Mouse (Mus musculus): ENCODE measurements around the gene Phxr2. TPM values are rescaled to one million over a fixed set of nuclear protein-coding genes. Genes with fewer than 3 reads are reported as not detected.

The Phxr2 gene
- polyA plus RNA-seq, 1 experiment from 2014 or later = not detected

DNA sequence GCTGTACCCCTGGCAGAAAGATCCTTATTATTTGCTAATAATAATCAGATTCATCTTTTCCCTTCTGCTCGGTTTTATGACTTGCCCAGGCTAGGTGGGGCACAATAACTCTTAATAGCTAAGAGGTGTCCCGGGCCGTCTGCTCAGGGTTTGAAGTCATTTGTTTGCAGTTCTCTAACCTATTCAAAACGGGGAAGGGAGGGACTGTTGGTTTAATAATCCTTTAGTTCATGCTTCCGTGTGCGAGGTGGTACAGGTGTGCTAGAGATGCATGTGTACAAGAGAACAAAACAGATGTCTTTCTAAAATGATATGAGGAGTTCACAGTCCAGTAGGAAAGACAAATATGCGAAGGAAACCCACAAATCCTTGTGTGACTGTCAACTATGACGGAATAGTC lies 11.8 kb downstream of the Phxr2 start:
- 60% methylated on average over 8 of the region's 8 CpGs for WGBS
- peak; percentile 34; the same call in 1 of the 2 replicates for ATAC-seq (replicated peaks; ENCODE audit: low FRiP score, low TSS enrichment, low read depth)
- peaks cover 58% of the 10 kb centered on the region for H3K4me1 ChIP-seq (replicated peaks; ENCODE audit: control insufficient read depth, insufficient read depth, low read length)
- H3K27ac ChIP-seq (ENCODE audit: low read depth) = peak overlapping the region; percentile 68; the same call in 1 of the 2 replicates
- no peaks in the 10 kb centered on the region for H3K27me3 ChIP-seq (replicated peaks; ENCODE audit: control insufficient read depth, insufficient read depth, low read length)
- peaks cover 7% of the 10 kb centered on the region; the same call in 1 of the 2 replicates for H3K9me3 ChIP-seq (ENCODE audit: control insufficient read depth, low read length)
- no peak overlapping the region for H3K4me3 ChIP-seq (ENCODE audit: low read depth, low read length)
- no peak overlapping the region for H3K9ac ChIP-seq (ENCODE audit: low read length)
- H3K4me2 ChIP-seq (ENCODE audit: low read length) = no peak overlapping the region
- H3K36me3 ChIP-seq (ENCODE audit: control insufficient read depth, insufficient read depth, low read length) = peaks cover 14% of the 10 kb centered on the region; the same call in 1 of the 2 replicates
- no peak for DNase-seq (ENCODE audit: low spot score)

DNA sequence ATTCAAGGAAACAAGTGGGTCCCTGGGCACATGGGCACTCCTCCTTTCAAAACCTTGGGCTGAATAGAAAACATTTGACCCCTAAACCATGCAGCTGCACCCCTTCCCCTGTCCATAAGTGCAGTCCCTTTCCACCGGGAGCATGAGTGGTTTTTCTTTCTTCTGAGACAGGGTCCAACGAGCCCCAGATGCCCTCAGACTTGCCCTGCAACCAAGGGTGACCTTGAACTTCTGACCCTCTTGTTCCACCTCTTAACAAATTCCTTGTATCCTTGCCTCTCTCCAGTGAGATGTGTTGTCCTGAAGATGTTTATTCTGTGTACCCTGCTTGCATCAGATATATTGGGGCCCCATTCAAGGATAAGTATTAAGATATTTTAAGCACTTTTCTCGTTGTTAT lies 12.6 kb downstream of the Phxr2 start:
- no peak overlapping the region for H3K9ac ChIP-seq (ENCODE audit: low read length)
- DNase-seq (ENCODE audit: low spot score) = no peak

DNA sequence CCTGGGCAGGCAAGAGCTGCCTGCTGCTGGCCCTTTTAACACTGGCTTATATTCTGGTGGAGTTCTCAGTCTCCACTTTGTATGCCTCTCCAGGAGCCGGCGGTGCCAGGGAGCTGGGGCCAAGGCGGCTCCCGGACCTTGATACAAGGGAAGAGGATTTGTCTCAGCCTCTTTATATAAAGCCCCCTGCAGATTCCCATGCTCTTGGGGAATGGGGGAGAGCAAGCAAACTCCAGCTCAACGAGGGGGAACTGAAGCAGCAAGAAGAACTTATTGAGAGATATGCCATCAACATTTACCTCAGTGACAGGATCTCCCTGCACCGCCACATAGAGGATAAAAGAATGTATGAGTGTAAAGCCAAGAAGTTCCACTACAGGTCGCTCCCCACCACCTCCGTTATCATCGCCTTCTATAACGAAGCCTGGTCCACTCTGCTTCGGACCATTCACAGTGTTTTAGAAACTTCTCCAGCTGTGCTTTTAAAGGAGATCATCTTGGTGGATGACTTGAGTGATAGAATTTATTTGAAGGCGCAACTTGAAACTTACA lies 17.6 kb downstream of the Phxr2 start:
- Histone ChIP-seq H3K9me3 (ENCODE audit: control insufficient read depth, low read length) (peaks cover 11% of the 10 kb centered on the region; the same call in 1 of the 2 replicates), H3K4me1 (replicated peaks; ENCODE audit: control insufficient read depth, insufficient read depth, low read length) (peaks cover 24% of the 10 kb centered on the region), H3K27me3 (replicated peaks; ENCODE audit: control insufficient read depth, insufficient read depth, low read length) (no peaks in the 10 kb centered on the region), H3K9ac (ENCODE audit: low read length) (peak overlapping the region; percentile 87), H3K36me3 (ENCODE audit: control insufficient read depth, insufficient read depth, low read length) (peaks cover 16% of the 10 kb centered on the region; the same call in 1 of the 2 replicates), H3K4me3 (ENCODE audit: low read depth, low read length) (peak overlapping the region; percentile 83), H3K4me2 (ENCODE audit: low read length) (peak overlapping the region; percentile 77), H3K27ac (ENCODE audit: low read depth) (0 out of 2 replicates have a peak overlapping the region, but pooled peaks have one; percentile 8)
- ATAC-seq (replicated peaks; ENCODE audit: low FRiP score, low TSS enrichment, low read depth) = no peak; the same call in 1 of the 2 replicates
- peak; percentile 79 for DNase-seq (ENCODE audit: low spot score)
- WGBS = 35% methylated on average over 12 of the region's 12 CpGs

More for the DNA sequence above, 12.6 kb downstream of the Phxr2 start:
- peaks cover 16% of the 10 kb centered on the region; the same call in 1 of the 2 replicates for H3K36me3 ChIP-seq (ENCODE audit: control insufficient read depth, insufficient read depth, low read length)
- 28% methylated on average over 3 of the region's 3 CpGs for WGBS
- H3K4me3 ChIP-seq (ENCODE audit: low read depth, low read length) = no peak overlapping the region
- ATAC-seq (replicated peaks; ENCODE audit: low FRiP score, low TSS enrichment, low read depth) = no peak
- no peaks in the 10 kb centered on the region for H3K27me3 ChIP-seq (replicated peaks; ENCODE audit: control insufficient read depth, insufficient read depth, low read length)
- no peak overlapping the region for H3K27ac ChIP-seq (ENCODE audit: low read depth)
- H3K4me1 ChIP-seq (replicated peaks; ENCODE audit: control insufficient read depth, insufficient read depth, low read length) = peaks cover 55% of the 10 kb centered on the region
- H3K4me2 ChIP-seq (ENCODE audit: low read length) = no peak overlapping the region
- peaks cover 11% of the 10 kb centered on the region; the same call in 1 of the 2 replicates for H3K9me3 ChIP-seq (ENCODE audit: control insufficient read depth, low read length)

DNA sequence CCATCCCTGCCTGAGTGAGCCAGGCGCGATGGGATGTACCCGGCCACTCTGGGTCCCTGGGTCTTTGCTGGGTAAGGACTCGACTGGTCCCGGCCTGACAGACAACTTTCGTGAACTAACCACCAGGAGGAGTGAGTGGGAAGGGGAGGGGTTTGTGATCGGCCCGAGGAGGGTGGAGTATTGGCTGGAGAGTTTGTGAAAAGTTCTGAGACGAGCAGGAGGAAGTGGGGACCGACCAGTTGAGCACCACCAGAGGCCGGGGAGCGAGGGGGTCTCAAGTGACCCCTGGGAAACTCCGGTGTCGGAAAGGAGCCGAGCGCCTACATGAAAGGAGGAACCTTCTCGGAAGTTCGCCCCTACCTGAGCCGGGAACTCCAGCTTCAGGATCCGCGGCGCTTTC lies 18.2 kb downstream of the Phxr2 start, which contains the start of gene Galnt4:
Gene Galnt4 (plus strand): TSS at position 196 of the 400 bp plus-strand sequence.
- Histone ChIP-seq H3K9me3 (ENCODE audit: control insufficient read depth, low read length) (peaks cover 11% of the 10 kb centered on the region; the same call in 1 of the 2 replicates), H3K4me2 (ENCODE audit: low read length) (peak within 1 kb of the TSS; percentile 77), H3K4me3 (ENCODE audit: low read depth, low read length) (peak within 1 kb of the TSS; percentile 83), H3K27me3 (replicated peaks; ENCODE audit: control insufficient read depth, insufficient read depth, low read length) (no peaks in the 10 kb centered on the region), H3K36me3 (ENCODE audit: control insufficient read depth, insufficient read depth, low read length) (peaks cover 16% of the 10 kb centered on the region; the same call in 1 of the 2 replicates), H3K9ac (ENCODE audit: low read length) (peak within 1 kb of the TSS; percentile 87), H3K4me1 (replicated peaks; ENCODE audit: control insufficient read depth, insufficient read depth, low read length) (peaks cover 24% of the 10 kb centered on the region), H3K27ac (ENCODE audit: low read depth) (peak within 1 kb of the TSS; percentile 83)
- peak; percentile 89 for ATAC-seq (replicated peaks; ENCODE audit: low FRiP score, low TSS enrichment, low read depth)
- WGBS = 1% methylated on average over 22 of the region's 22 CpGs
- DNase-seq (ENCODE audit: low spot score) = peak; percentile 87

DNA sequence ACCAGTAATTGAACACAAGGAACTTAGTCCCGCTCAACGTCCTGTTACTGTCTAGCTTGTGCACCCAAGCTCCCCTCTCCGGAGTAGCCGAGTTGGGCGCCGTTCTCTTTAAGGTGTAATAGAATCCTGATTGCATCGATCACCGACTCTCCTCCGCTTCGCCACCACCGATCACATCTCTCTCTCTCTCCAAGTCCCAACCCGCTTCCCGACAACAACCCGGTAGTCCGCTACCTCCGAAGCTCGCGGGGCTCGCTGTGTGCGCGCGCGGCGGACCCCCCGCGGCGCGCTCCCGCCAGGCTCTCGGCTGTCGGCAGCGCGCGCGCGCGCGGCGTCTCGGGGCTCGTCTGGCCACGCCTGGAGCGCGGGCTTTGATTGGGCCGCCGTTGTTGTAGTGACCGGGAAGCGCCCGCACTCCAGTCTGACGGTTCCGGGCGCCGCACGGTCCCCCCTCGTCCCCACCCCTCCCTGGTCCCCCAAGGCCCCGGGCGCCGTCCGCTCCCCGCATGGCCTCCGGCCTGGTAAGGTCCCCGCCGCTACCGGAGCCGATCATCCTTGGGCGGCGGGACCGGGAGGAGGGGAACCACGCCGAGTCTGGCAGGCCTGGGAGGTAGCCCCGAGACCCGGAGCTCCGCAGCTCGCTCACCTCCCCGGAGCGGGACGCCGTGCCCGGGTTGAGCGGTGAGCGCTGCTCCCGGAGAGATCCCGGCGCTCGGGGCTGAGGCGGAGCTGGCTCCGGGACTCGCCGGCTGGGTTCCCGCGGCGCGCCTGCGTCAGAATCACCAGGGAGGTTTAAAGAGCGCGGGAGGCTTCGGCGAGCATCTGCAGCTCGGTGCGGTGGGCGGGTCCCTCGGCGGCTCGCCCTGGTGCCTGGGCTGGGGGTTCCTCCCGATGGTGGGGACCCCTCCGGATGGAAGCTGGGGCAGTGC lies 19.2 kb downstream of the Phxr2 start, which contains the start of gene Poc1b:
Gene Poc1b (plus strand): TSS at position 334 of the 929 bp plus-strand sequence.
- WGBS = under 1% methylated on average over 105 of the region's 106 CpGs
- peak; percentile 92 for ATAC-seq (replicated peaks; ENCODE audit: low FRiP score, low TSS enrichment, low read depth)
- Histone ChIP-seq H3K4me3 (ENCODE audit: low read depth, low read length) (peak within 1 kb of the TSS; percentile 83), H3K9ac (ENCODE audit: low read length) (peak within 1 kb of the TSS; percentile 87), H3K4me1 (replicated peaks; ENCODE audit: control insufficient read depth, insufficient read depth, low read length) (peaks cover 16% of the 10 kb centered on the region), H3K27me3 (replicated peaks; ENCODE audit: control insufficient read depth, insufficient read depth, low read length) (no peaks in the 10 kb centered on the region), H3K9me3 (ENCODE audit: control insufficient read depth, low read length) (peaks cover 11% of the 10 kb centered on the region; the same call in 1 of the 2 replicates), H3K36me3 (ENCODE audit: control insufficient read depth, insufficient read depth, low read length) (peaks cover 16% of the 10 kb centered on the region; the same call in 1 of the 2 replicates), H3K4me2 (ENCODE audit: low read length) (peak within 1 kb of the TSS; percentile 77), H3K27ac (ENCODE audit: low read depth) (peak within 1 kb of the TSS; percentile 83)
- DNase-seq (ENCODE audit: low spot score) = peak; percentile 94

DNA sequence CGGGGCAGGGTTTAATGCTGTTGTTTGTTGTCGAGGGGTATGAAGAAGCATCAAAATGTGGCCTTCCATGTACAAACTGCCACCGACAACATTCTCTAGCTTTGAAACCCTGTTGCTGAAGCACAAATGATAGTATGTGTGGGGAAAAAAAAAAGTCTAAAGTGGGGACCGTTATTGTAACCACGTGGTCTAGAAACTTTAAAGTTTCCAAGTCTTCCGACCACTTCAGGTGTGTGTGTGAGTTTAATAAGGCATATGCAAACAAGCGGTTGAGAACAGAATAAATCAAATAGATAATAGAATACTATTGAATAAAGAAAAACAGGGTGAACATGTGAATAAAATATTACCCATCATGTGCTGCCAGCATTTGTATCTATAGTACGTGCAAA lies 19.8 kb downstream of the Phxr2 start:
- 34% methylated on average over 8 of the region's 8 CpGs for WGBS
- ATAC-seq (replicated peaks; ENCODE audit: low FRiP score, low TSS enrichment, low read depth) (no peak), DNase-seq (ENCODE audit: low spot score) (no peak)
- Histone ChIP-seq H3K27me3 (replicated peaks; ENCODE audit: control insufficient read depth, insufficient read depth, low read length) (no peaks in the 10 kb centered on the region), H3K9ac (ENCODE audit: low read length) (peak overlapping the region; percentile 87), H3K4me2 (ENCODE audit: low read length) (peak overlapping the region; percentile 77), H3K36me3 (ENCODE audit: control insufficient read depth, insufficient read depth, low read length) (peaks cover 16% of the 10 kb centered on the region; the same call in 1 of the 2 replicates), H3K4me3 (ENCODE audit: low read depth, low read length) (peak overlapping the region; percentile 83), H3K27ac (ENCODE audit: low read depth) (no peak overlapping the region), H3K9me3 (ENCODE audit: control insufficient read depth, low read length) (peaks cover 11% of the 10 kb centered on the region; the same call in 1 of the 2 replicates), H3K4me1 (replicated peaks; ENCODE audit: control insufficient read depth, insufficient read depth, low read length) (peaks cover 12% of the 10 kb centered on the region; the same call in 1 of the 2 replicates)

DNA sequence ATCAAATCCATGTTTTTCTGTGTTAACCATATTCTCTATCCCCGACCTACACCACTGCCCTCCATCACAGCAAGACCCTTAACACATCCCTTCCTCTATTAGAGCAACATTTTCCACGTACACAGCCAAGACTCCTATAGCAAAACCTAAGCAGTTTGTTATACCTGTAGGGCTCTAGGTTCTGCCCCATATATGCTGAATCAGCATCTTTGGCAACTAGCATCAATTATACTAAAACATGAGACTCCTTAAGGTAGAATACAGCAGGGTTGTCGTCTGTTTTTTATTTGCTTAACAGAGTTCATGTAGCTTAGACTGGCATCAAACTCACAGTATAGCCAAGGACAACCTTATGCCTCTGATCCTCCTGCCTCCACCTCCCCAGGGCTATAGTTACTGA lies 20.6 kb downstream of the Phxr2 start:
- Histone ChIP-seq H3K4me2 (ENCODE audit: low read length) (peak overlapping the region; percentile 77; the same call in 1 of the 2 replicates), H3K27ac (ENCODE audit: low read depth) (no peak overlapping the region), H3K27me3 (replicated peaks; ENCODE audit: control insufficient read depth, insufficient read depth, low read length) (no peaks in the 10 kb centered on the region), H3K4me3 (ENCODE audit: low read depth, low read length) (no peak overlapping the region), H3K9ac (ENCODE audit: low read length) (no peak overlapping the region), H3K36me3 (ENCODE audit: control insufficient read depth, insufficient read depth, low read length) (peaks cover 14% of the 10 kb centered on the region; the same call in 1 of the 2 replicates), H3K9me3 (ENCODE audit: control insufficient read depth, low read length) (peaks cover 11% of the 10 kb centered on the region; the same call in 1 of the 2 replicates), H3K4me1 (replicated peaks; ENCODE audit: control insufficient read depth, insufficient read depth, low read length) (peaks cover 9% of the 10 kb centered on the region; the same call in 1 of the 2 replicates)
- 86% methylated on average over 3 of the region's 3 CpGs for WGBS
- no peak for DNase-seq (ENCODE audit: low spot score)
- ATAC-seq (replicated peaks; ENCODE audit: low FRiP score, low TSS enrichment, low read depth) = no peak

DNA sequence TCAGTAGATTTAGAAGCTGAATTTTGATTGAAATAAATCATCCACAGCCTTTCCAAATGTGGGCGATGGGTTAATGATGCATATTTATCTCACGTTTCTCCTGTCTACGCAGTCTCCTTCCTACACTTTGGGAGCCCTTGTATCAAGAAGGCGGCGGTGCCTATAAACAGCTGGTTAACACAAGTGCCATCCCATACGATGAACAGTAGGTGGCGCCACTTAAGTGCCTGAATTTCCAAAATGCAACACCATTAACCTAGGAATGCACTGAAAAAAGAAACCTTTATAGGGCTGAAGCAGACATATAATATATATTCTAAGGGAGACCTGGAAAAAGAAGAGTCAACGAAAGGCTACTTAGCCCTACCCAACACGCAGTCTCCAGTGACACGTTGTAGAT lies 28.8 kb downstream of the Phxr2 start:
- WGBS = 73% methylated on average over 10 of the region's 10 CpGs
- no peaks in the 10 kb centered on the region for H3K36me3 ChIP-seq (ENCODE audit: control insufficient read depth, insufficient read depth, low read length)
- H3K27me3 ChIP-seq (replicated peaks; ENCODE audit: control insufficient read depth, insufficient read depth, low read length) = no peaks in the 10 kb centered on the region
- H3K9me3 ChIP-seq (ENCODE audit: control insufficient read depth, low read length) = no peaks in the 10 kb centered on the region
- no peak overlapping the region for H3K4me2 ChIP-seq (ENCODE audit: low read length)
- no peak overlapping the region for H3K27ac ChIP-seq (ENCODE audit: low read depth)
- H3K4me3 ChIP-seq (ENCODE audit: low read depth, low read length) = no peak overlapping the region
- no peak for DNase-seq (ENCODE audit: low spot score)
- no peak for ATAC-seq (replicated peaks; ENCODE audit: low FRiP score, low TSS enrichment, low read depth)
- no peaks in the 10 kb centered on the region for H3K4me1 ChIP-seq (replicated peaks; ENCODE audit: control insufficient read depth, insufficient read depth, low read length)
- H3K9ac ChIP-seq (ENCODE audit: low read length) = no peak overlapping the region

Data from intestine, embryonic 14.5 days (tissue).